Mouse (Mus musculus): ENCODE measurements around the gene Rab17. TPM values are rescaled to one million over a fixed set of nuclear protein-coding genes. Genes with fewer than 3 reads are reported as not detected.
A peak's percentile ranks its signal among the peaks of the same experiment; 100 is the strongest.

Rab17 gene
- total and polyA plus RNA-seq, 2 experiments, result 14.7 to 20.7 TPM

DNA sequence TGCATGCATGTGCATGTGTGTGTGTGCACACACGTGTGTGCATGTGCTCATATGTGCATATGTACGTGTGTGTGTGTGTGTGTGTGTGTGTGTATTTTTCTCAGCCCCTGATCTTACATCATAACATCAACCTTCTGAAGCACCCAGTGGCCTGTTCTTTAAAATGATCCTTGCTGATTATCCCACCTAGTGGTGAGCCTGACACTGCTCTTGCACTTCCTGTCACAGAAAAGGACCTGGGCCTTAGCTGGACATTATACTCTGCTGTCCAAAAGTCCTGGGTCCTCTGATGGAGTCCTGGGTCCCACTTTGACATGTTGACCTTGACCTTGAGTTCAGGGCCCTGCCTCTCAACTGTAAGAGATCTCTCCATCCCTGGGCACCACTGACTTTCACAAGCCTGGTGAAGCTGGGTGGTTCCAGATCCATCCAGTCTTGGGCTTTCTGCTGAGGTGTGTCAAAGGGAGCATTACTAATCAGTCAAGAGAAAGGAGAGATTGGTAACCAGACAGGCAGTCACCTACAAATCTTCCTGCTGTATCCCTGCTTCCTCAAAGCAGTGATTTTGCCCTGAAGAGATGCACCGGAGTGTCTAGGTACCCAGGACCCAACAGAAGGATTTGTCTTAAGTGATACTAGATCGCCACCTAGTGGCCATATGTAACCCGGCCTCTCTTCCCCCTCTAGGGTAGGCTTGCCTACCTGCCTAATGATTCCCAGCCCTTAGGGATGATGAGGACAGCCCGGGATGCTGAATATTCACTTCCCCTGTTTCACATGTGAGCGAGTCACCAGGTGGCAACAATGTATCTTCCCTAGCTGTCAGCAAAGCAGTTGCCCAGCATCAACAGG is 13.0 kb downstream of the Rab17 start:
- WGBS, result 43% methylated on average over 7 of the region's 7 CpGs

GRCm38 (mm10) chr1:90953688-90954087 is 15.8 kb downstream of the Rab17 start:
- no peak for TF ChIP-seq CTCF (IDR thresholded peaks at IDR 0.05; ENCODE audit: low read depth, low read length)
- TF ChIP-seq POLR2A (IDR thresholded peaks at IDR 0.05; ENCODE audit: extremely low read depth, insufficient read depth, low read length), result no peak
- Histone ChIP-seq H3K9ac (ENCODE audit: low read depth, low read length) (no peak overlapping the region), H3K36me3 (ENCODE audit: control insufficient read depth, insufficient read depth, low read length) (no peaks in the 10 kb centered on the region), H3K4me1 (ENCODE audit: control insufficient read depth, insufficient read depth, low read length) (no peaks in the 10 kb centered on the region), H3K27me3 (ENCODE audit: control insufficient read depth, insufficient read depth, low read length) (no peaks in the 10 kb centered on the region), H3K79me2 (ENCODE audit: control insufficient read depth, insufficient read depth, low read length) (no peaks in the 10 kb centered on the region), H3K27ac (replicated peaks; ENCODE audit: insufficient read depth, low read depth, low read length) (no peak overlapping the region), H3K4me3 (ENCODE audit: insufficient read depth, low read depth, low read length) (no peak overlapping the region)
- 72% methylated on average over 11 of the region's 11 CpGs for WGBS
- no peak for DNase-seq (ENCODE audit: extremely low read depth, low read depth, low spot score)

More for the DNA sequence above, 13.0 kb downstream of the Rab17 start:
- H3K27ac ChIP-seq (replicated peaks; ENCODE audit: insufficient read depth, low read depth, low read length), result no peak overlapping the region
- no peaks in the 10 kb centered on the region for H3K4me1 ChIP-seq (ENCODE audit: control insufficient read depth, insufficient read depth, low read length)
- TF ChIP-seq CTCF (IDR thresholded peaks at IDR 0.05; ENCODE audit: low read depth, low read length) (peak; percentile 62), POLR2A (IDR thresholded peaks at IDR 0.05; ENCODE audit: extremely low read depth, insufficient read depth, low read length) (no peak)
- H3K79me2 ChIP-seq (ENCODE audit: control insufficient read depth, insufficient read depth, low read length), result no peaks in the 10 kb centered on the region
- no peak overlapping the region for H3K4me3 ChIP-seq (ENCODE audit: insufficient read depth, low read depth, low read length)
- DNase-seq (ENCODE audit: extremely low read depth, low read depth, low spot score), result peak; percentile 52
- no peaks in the 10 kb centered on the region for H3K27me3 ChIP-seq (ENCODE audit: control insufficient read depth, insufficient read depth, low read length)
- peaks cover 3% of the 10 kb centered on the region; the same call in 1 of the 2 replicates for H3K36me3 ChIP-seq (ENCODE audit: control insufficient read depth, insufficient read depth, low read length)
- no peak overlapping the region for H3K9ac ChIP-seq (ENCODE audit: low read depth, low read length)

GRCm38 (mm10) chr1:90952808-90953207 is 16.7 kb downstream of the Rab17 start, which contains the start of gene Prlh:
Gene Prlh (plus strand): TSS chr1:90953108.
- Histone ChIP-seq H3K4me3 (ENCODE audit: insufficient read depth, low read depth, low read length) (no peak within 1 kb of the TSS), H3K4me1 (ENCODE audit: control insufficient read depth, insufficient read depth, low read length) (no peaks in the 10 kb centered on the region), H3K27ac (replicated peaks; ENCODE audit: insufficient read depth, low read depth, low read length) (no peak within 1 kb of the TSS), H3K79me2 (ENCODE audit: control insufficient read depth, insufficient read depth, low read length) (no peaks in the 10 kb centered on the region), H3K27me3 (ENCODE audit: control insufficient read depth, insufficient read depth, low read length) (no peaks in the 10 kb centered on the region), H3K36me3 (ENCODE audit: control insufficient read depth, insufficient read depth, low read length) (no peaks in the 10 kb centered on the region), H3K9ac (ENCODE audit: low read depth, low read length) (no peak within 1 kb of the TSS)
- DNase-seq (ENCODE audit: extremely low read depth, low read depth, low spot score), result no peak
- WGBS, result 82% methylated on average over 8 of the region's 8 CpGs
- TF ChIP-seq POLR2A (IDR thresholded peaks at IDR 0.05; ENCODE audit: extremely low read depth, insufficient read depth, low read length) (no peak), CTCF (IDR thresholded peaks at IDR 0.05; ENCODE audit: low read depth, low read length) (no peak)

- DNase-seq (ENCODE audit: extremely low read depth, low read depth, low spot score), result no peak
- no peak overlapping the region for H3K27ac ChIP-seq (replicated peaks; ENCODE audit: insufficient read depth, low read depth, low read length)
- WGBS, result 84% methylated on average over 7 of the region's 7 CpGs
These were observed 17.8 kb downstream of the Rab17 start for GRCm38 (mm10) chr1:90951670-90952069.

GRCm38 (mm10) chr1:90949309-90949708 is 20.2 kb downstream of the Rab17 start:
- Histone ChIP-seq H3K4me3 (ENCODE audit: insufficient read depth, low read depth, low read length) (no peak overlapping the region), H3K79me2 (ENCODE audit: control insufficient read depth, insufficient read depth, low read length) (no peaks in the 10 kb centered on the region)
- TF ChIP-seq POLR2A (IDR thresholded peaks at IDR 0.05; ENCODE audit: extremely low read depth, insufficient read depth, low read length) (no peak), CTCF (IDR thresholded peaks at IDR 0.05; ENCODE audit: low read depth, low read length) (no peak)

More at GRCm38 (mm10) chr1:90951670-90952069, 17.8 kb downstream of the Rab17 start:
- no peak for TF ChIP-seq POLR2A (IDR thresholded peaks at IDR 0.05; ENCODE audit: extremely low read depth, insufficient read depth, low read length)
- no peak for TF ChIP-seq CTCF (IDR thresholded peaks at IDR 0.05; ENCODE audit: low read depth, low read length)
- no peaks in the 10 kb centered on the region for H3K4me1 ChIP-seq (ENCODE audit: control insufficient read depth, insufficient read depth, low read length)
- no peaks in the 10 kb centered on the region for H3K36me3 ChIP-seq (ENCODE audit: control insufficient read depth, insufficient read depth, low read length)
- H3K9ac ChIP-seq (ENCODE audit: low read depth, low read length), result no peak overlapping the region
- no peak overlapping the region for H3K4me3 ChIP-seq (ENCODE audit: insufficient read depth, low read depth, low read length)
- no peaks in the 10 kb centered on the region for H3K79me2 ChIP-seq (ENCODE audit: control insufficient read depth, insufficient read depth, low read length)
- no peaks in the 10 kb centered on the region for H3K27me3 ChIP-seq (ENCODE audit: control insufficient read depth, insufficient read depth, low read length)

DNA sequence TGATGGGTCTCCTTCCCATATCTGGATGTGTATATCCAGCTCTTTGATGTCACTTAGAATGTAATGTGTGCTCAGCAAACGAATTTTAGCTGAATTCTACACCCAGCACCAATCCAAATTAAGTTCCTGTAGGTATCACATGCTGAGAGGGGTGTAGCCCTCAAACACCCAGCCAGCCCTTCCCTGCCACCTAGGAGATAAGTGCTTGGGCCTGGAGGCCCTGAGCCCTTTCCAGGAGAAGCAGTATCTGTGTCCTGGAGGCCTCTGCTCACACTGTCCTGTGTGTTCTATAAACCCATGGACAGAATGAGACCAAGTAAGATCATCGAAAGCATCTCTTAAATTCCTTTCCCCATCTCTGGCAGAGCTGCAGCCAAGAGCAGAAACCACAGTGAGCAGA is 22.2 kb downstream of the Rab17 start:
- Histone ChIP-seq H3K27me3 (ENCODE audit: control insufficient read depth, insufficient read depth, low read length) (no peaks in the 10 kb centered on the region), H3K9ac (ENCODE audit: low read depth, low read length) (no peak overlapping the region), H3K4me3 (ENCODE audit: insufficient read depth, low read depth, low read length) (no peak overlapping the region), H3K36me3 (ENCODE audit: control insufficient read depth, insufficient read depth, low read length) (no peaks in the 10 kb centered on the region), H3K4me1 (ENCODE audit: control insufficient read depth, insufficient read depth, low read length) (no peaks in the 10 kb centered on the region), H3K79me2 (ENCODE audit: control insufficient read depth, insufficient read depth, low read length) (no peaks in the 10 kb centered on the region), H3K27ac (replicated peaks; ENCODE audit: insufficient read depth, low read depth, low read length) (no peak overlapping the region)
- no peak for TF ChIP-seq POLR2A (IDR thresholded peaks at IDR 0.05; ENCODE audit: extremely low read depth, insufficient read depth, low read length)
- TF ChIP-seq CTCF (IDR thresholded peaks at IDR 0.05; ENCODE audit: low read depth, low read length), result no peak
- 72% methylated on average over 2 of the region's 2 CpGs for WGBS
- DNase-seq (ENCODE audit: extremely low read depth, low read depth, low spot score), result no peak

More at GRCm38 (mm10) chr1:90949309-90949708, 20.2 kb downstream of the Rab17 start:
- H3K9ac ChIP-seq (ENCODE audit: low read depth, low read length), result no peak overlapping the region
- H3K27ac ChIP-seq (replicated peaks; ENCODE audit: insufficient read depth, low read depth, low read length), result no peak overlapping the region
- DNase-seq (ENCODE audit: extremely low read depth, low read depth, low spot score), result no peak
- WGBS, result 45% methylated on average over 9 of the region's 9 CpGs
- no peaks in the 10 kb centered on the region for H3K4me1 ChIP-seq (ENCODE audit: control insufficient read depth, insufficient read depth, low read length)
- no peaks in the 10 kb centered on the region for H3K36me3 ChIP-seq (ENCODE audit: control insufficient read depth, insufficient read depth, low read length)
- H3K27me3 ChIP-seq (ENCODE audit: control insufficient read depth, insufficient read depth, low read length), result no peaks in the 10 kb centered on the region

All from liver, adult 2 months (tissue).